Mouse (Mus musculus) kidney, postnatal 4 days (tissue): ENCODE measurements around the gene Olfr813.
"Not testable (repeated sequence)": the region's sequence is repeated elsewhere in the genome, so short reads cannot be mapped to it uniquely, and the experiment has no call there.

Experiments used
- DNase-seq, 2 experiments: peaks; one replicate each; pipeline ENCODE4 v3.0.0; 2021; ENCODE audit warnings: mixed read lengths in 2 of 2

The Olfr813 gene

GRCm38 (mm10) chr10:129855067-129855466 lies at the start of gene Olfr813:
TSS of gene Olfr813 (plus strand) at chr10:129855367.
- no peak for DNase-seq

- no peak for DNase-seq
Observed at GRCm38 (mm10) chr10:129845994-129846393, 9.2 kb upstream of the Olfr813 start, which contains the start of gene Olfr812. TSS of gene Olfr812 (minus strand) at chr10:129846094.

DNA sequence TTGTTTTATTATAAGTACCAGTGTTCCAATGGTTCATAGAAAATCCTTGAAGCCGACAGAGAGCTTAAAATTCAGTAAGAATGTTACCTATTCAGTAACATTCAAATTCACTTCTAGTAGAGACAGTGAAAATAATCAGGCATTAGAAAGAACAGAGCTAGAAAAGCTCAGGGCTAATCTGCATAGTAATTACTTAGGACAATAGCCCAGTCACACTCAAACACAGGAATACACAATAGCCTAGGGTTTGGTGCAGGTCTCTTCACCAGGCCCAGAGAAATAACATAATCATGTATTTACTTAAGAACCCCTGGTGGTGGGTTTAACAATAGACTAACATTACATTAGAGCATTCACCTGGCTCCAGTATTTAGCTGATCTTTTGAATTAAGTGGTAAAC lies 7.8 kb upstream of the Olfr813 start:
- no peak for DNase-seq

DNA sequence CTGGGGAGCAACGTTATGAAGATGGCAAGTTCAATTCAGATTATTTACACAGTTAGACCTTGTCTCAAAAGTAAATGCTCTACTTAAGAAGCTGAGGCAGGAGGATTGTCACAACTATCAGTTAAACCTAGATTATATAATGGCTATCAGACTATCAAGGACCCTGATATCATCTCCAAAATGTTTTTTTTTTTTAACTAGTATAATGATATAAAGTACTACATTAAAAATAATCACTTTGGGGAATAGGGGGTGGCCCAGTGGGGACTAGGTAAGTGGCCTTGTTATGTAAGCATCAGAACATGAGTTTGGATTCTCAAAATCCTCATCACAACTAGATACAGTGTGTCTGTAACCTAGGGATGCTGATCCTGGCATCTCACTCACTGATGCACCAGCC lies 24.6 kb downstream of the Olfr813 start, which contains the start of gene Olfr814:
Gene Olfr814, minus strand, starts transcription at position 101 of the 400 bp plus-strand sequence.
- not testable (repeated sequence) for DNase-seq

DNA sequence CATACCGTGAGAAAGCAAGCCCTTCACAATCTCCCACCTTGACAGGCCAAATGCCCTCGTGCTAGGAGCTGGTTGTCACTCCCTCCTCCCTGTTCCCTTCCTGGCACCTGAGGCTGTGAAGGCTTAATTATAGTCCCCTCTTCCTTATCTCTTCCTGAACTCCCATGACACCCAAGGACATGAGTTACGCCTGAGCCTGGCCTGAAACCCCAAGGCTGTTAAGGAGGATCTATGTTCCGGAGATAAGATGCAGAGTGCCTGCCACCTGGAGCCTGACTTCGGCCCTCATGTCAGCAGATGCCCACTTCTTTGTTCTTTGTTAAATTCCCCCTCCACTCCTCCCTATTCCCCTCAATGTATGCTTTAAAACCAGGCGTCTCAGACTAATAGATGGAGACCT lies 30.3 kb downstream of the Olfr813 start:
- not testable (repeated sequence) for DNase-seq

DNA sequence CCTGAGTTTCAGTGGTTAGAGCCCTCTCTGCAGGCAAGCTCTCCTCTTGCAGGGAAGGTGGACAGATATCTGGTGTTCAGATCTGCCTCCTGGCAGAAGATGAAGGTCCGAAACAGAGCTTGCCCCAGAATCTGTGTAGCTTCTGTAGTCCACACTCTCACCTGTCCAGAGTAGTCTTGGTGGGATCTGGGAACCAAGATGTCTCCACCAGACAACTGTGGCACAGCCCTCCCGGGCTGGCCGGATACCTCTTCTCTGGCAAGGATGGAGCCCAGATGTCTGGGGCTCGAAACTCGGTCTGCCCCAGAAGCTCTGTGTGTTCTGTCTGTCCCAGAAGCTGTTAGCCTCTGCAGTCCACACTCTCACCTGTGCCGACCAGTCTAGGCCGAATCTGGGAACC lies 30.8 kb downstream of the Olfr813 start:
- DNase-seq = no peak

DNA sequence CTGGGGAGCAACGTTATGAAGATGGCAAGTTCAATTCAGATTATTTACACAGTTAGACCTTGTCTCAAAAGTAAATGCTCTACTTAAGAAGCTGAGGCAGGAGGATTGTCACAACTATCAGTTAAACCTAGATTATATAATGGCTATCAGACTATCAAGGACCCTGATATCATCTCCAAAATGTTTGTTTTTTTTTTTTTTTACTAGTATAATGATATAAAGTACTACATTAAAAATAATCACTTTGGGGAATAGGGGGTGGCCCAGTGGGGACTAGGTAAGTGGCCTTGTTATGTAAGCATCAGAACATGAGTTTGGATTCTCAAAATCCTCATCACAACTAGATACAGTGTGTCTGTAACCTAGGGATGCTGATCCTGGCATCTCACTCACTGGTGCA lies 50.6 kb downstream of the Olfr813 start, which contains the start of gene Olfr815:
Gene Olfr815, minus strand, starts transcription at position 101 of the 400 bp plus-strand sequence.
- not testable (repeated sequence) for DNase-seq
